Mouse (Mus musculus): ENCODE data around the gene Stat1.

GRCm38 (mm10) chr1:52117777-52118176 lies 1.5 kb upstream of the Stat1 start:
- TF ChIP-seq CTCF (IDR thresholded peaks at IDR 0.05; ENCODE audit: low read depth) (no peak), EP300 (IDR thresholded peaks at IDR 0.05; ENCODE audit: low read depth) (no peak)
